In genomic region chr5:147902008-147902757, GRCm38 (mm10) we compare ENCODE assay signal across 24 mouse cellular contexts.
"Had no signal": no experiment of that assay in that cellular context is flagged by ENCODE, and none has a peak within 500 bp of the region (broad histone marks: within the 10 kb centered on the region; RNA-seq: fewer than 3 reads in every experiment).

No protein-coding gene starts in this region.

- H3K27ac ChIP-seq: intestine, embryonic 15.5 days; kidney, postnatal 0 days; layer of hippocampus, adult 2 months; limb, embryonic 10.5 days; limb, embryonic 13.5 days; liver, embryonic 12.5 days; lung, embryonic 15.5 days; midbrain, embryonic 12.5 days; midbrain, embryonic 15.5 days; neural tube, embryonic 12.5 days; neural tube, embryonic 15.5 days had no signal

- H3K4me3 ChIP-seq: intestine, embryonic 15.5 days; layer of hippocampus, adult 2 months; limb, embryonic 10.5 days; limb, embryonic 13.5 days; liver, embryonic 12.5 days; lung, embryonic 15.5 days; midbrain, embryonic 12.5 days; midbrain, embryonic 15.5 days; neural tube, embryonic 12.5 days; neural tube, embryonic 15.5 days had no signal

- H3K9me3 ChIP-seq: intestine, embryonic 15.5 days; limb, embryonic 10.5 days; limb, embryonic 13.5 days; lung, embryonic 15.5 days; midbrain, embryonic 12.5 days; midbrain, embryonic 15.5 days; neural tube, embryonic 12.5 days; neural tube, embryonic 15.5 days had no signal

- ATAC-seq: intestine, embryonic 15.5 days; liver, embryonic 12.5 days; midbrain, embryonic 15.5 days had no signal

- DNase-seq: kidney, adult 2 months; kidney, postnatal 25 days; layer of hippocampus, adult 9-11 months; lung, adult 18-20 months; lung, postnatal 10 days; lung, postnatal 36 days; right cerebral cortex, adult 18-20 months; right cerebral cortex, postnatal 14 days; right cerebral cortex, postnatal 4 days; spleen, adult 18-20 months; thymus, adult 18-20 months; thymus, postnatal 14 days; thymus, postnatal 4 days had no signal

- H3K4me2 ChIP-seq: intestine, embryonic 15.5 days; limb, embryonic 13.5 days; liver, embryonic 12.5 days; lung, embryonic 15.5 days; midbrain, embryonic 12.5 days; midbrain, embryonic 15.5 days; neural tube, embryonic 12.5 days; neural tube, embryonic 15.5 days had no signal

- H3K27me3 ChIP-seq: intestine, embryonic 15.5 days; limb, embryonic 13.5 days; lung, embryonic 15.5 days; midbrain, embryonic 15.5 days; neural tube, embryonic 12.5 days; neural tube, embryonic 15.5 days had no signal

- H3K9ac ChIP-seq: intestine, embryonic 15.5 days; limb, embryonic 13.5 days; liver, embryonic 12.5 days; lung, embryonic 15.5 days; midbrain, embryonic 12.5 days; midbrain, embryonic 15.5 days; neural tube, embryonic 12.5 days; neural tube, embryonic 15.5 days had no signal

- H3K4me1 ChIP-seq: intestine, embryonic 15.5 days; limb, embryonic 10.5 days; limb, embryonic 13.5 days; lung, embryonic 15.5 days; midbrain, embryonic 12.5 days; midbrain, embryonic 15.5 days; neural tube, embryonic 12.5 days; neural tube, embryonic 15.5 days had no signal

- H3K36me3 ChIP-seq: intestine, embryonic 15.5 days; limb, embryonic 10.5 days; limb, embryonic 13.5 days; liver, embryonic 12.5 days; lung, embryonic 15.5 days; midbrain, embryonic 12.5 days; midbrain, embryonic 15.5 days; neural tube, embryonic 12.5 days; neural tube, embryonic 15.5 days had no signal
